Mouse (Mus musculus): ENCODE measurements around the gene Fkbp15. TPM values are rescaled to one million over a fixed set of nuclear protein-coding genes. Genes with fewer than 3 reads are reported as not detected.

Gene Fkbp15
- polyA plus RNA-seq, 1 experiment from 2014 or later: 23.7 TPM

DNA sequence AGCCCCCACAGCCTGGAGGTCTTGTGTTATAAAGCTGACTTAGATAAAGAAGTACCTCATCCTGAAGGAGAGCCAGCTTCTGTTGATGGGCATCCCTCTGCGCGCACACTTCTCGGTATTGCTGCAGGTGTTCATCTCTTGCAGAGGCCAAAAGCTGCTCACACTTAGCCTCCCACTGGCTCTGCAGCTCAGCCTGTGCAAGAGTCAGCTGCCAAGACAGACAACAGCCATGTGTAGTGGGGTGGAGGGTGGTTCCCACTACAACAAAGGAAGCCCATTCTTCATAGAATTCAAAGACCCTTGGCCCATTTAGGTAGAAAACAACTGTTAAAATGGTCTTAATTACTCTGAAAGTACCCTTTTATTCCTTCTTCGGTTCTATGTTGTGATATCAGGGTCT lies 53.5 kb downstream of the Fkbp15 start:
- Histone ChIP-seq H3K4me2 (no peak overlapping the region), H3K27ac (no peak overlapping the region), H3K27me3 (no peaks in the 10 kb centered on the region), H3K4me3 (replicated peaks) (no peak overlapping the region), H3K36me3 (replicated peaks) (peaks cover 42% of the 10 kb centered on the region), H3K9me3 (no peaks in the 10 kb centered on the region), H3K9ac (no peak overlapping the region), H3K4me1 (no peaks in the 10 kb centered on the region)
- 74% methylated on average over 4 of the region's 4 CpGs for WGBS
- no peak for ATAC-seq (ENCODE audit: low FRiP score)

DNA sequence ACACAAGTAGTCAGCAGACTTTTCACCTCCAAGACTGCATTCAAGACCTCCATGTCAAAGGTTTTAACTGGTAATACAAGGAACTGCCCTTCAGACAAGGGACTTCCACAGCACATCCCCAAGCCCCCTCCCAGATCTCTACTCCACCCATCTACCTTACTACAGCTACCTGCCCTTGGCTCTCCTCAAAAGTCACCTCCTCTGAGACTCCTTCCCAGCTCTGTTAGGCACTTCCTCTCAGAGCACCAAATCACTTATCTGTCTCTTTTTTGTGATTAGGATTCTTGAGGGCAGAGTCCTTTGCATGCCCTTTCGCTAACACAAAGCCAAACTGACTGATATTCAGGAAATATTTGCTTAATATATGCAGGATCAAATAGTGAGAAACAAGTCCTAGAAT lies 54.0 kb downstream of the Fkbp15 start:
- Histone ChIP-seq H3K9me3 (no peaks in the 10 kb centered on the region), H3K27me3 (no peaks in the 10 kb centered on the region), H3K4me3 (replicated peaks) (no peak overlapping the region), H3K9ac (no peak overlapping the region), H3K27ac (no peak overlapping the region), H3K4me2 (no peak overlapping the region), H3K4me1 (no peaks in the 10 kb centered on the region), H3K36me3 (replicated peaks) (peaks cover 47% of the 10 kb centered on the region)
- no peak for ATAC-seq (ENCODE audit: low FRiP score)
- WGBS: 90% methylated on average over 1 of the region's 1 CpGs

DNA sequence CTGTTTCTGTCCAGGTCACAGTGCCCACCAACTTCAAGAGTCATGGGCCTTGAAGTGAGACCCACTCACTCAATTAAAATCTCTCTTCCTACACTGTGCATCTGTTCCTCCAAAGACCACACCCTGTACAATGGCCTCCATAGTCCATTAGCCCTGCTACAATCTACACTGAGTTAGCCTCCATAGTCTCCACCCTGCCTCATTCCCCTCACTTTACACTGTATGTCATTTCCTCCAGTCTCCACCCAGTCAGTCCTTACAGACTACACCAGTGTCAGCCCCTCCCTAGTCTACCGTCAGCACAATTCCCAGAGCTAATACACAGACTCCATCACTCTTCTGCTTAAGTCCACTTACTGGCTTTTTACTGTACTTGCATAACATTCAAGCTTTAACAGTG lies 57.1 kb downstream of the Fkbp15 start:
- H3K36me3 ChIP-seq (replicated peaks): peaks cover 63% of the 10 kb centered on the region
- WGBS: 90% methylated on average over 1 of the region's 1 CpGs
- H3K4me2 ChIP-seq: no peak overlapping the region
- no peak overlapping the region for H3K4me3 ChIP-seq (replicated peaks)
- H3K27me3 ChIP-seq: no peaks in the 10 kb centered on the region
- ATAC-seq (ENCODE audit: low FRiP score): no peak
- H3K4me1 ChIP-seq: no peaks in the 10 kb centered on the region
- no peak overlapping the region for H3K9ac ChIP-seq
- H3K9me3 ChIP-seq: no peaks in the 10 kb centered on the region
- H3K27ac ChIP-seq: no peak overlapping the region

DNA sequence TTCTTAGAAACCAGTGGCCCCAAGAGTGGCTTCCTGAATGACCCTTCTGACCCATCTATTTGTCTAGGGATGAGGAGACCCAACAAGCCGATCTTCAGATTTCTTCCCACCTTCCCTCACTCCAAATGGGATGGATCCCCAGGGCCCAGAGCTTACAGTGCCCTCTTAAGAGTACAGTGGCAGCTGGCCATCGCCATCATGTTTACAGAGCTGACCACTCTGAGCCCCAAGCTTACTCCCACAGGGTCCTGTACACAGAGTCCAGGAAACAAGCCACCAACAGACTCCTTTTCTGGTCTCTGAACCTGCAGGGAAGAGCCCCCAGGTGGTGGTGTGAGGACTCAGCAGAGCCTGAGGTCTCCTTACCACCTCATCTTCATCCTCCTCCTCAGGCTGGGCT lies 57.6 kb downstream of the Fkbp15 start:
- Histone ChIP-seq H3K9ac (no peak overlapping the region), H3K27me3 (no peaks in the 10 kb centered on the region), H3K4me2 (no peak overlapping the region), H3K27ac (no peak overlapping the region), H3K36me3 (replicated peaks) (peaks cover 62% of the 10 kb centered on the region), H3K4me3 (replicated peaks) (no peak overlapping the region), H3K9me3 (no peaks in the 10 kb centered on the region), H3K4me1 (no peaks in the 10 kb centered on the region)
- WGBS: 77% methylated on average over 2 of the region's 2 CpGs
- no peak for ATAC-seq (ENCODE audit: low FRiP score)

DNA sequence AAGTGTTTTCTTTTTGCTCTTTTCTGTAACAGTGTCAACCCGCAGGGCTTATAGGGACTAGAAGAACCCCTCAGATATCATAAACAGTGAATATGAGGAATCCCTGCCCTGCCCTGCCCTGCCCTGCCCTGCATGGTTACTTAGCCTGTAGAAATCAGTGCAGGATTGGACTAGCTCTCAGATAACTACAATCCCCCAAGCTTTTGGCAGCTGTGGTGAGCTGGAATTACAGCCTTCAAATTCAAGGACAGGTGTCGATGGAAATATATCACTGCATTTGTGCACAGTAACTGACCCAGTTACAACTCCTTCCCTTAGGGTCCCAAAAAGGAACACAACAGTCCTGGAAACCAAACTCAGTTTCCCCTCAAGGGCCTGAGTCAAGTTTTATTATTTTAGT lies 60.3 kb downstream of the Fkbp15 start:
- no peak overlapping the region for H3K27ac ChIP-seq
- no peak overlapping the region for H3K4me3 ChIP-seq (replicated peaks)
- no peaks in the 10 kb centered on the region for H3K27me3 ChIP-seq
- 94% methylated on average over 2 of the region's 2 CpGs for WGBS
- ATAC-seq (ENCODE audit: low FRiP score): no peak
- no peak overlapping the region for H3K9ac ChIP-seq
- H3K9me3 ChIP-seq: no peaks in the 10 kb centered on the region
- H3K4me2 ChIP-seq: no peak overlapping the region
- peaks cover 66% of the 10 kb centered on the region for H3K36me3 ChIP-seq (replicated peaks)
- no peaks in the 10 kb centered on the region for H3K4me1 ChIP-seq

DNA sequence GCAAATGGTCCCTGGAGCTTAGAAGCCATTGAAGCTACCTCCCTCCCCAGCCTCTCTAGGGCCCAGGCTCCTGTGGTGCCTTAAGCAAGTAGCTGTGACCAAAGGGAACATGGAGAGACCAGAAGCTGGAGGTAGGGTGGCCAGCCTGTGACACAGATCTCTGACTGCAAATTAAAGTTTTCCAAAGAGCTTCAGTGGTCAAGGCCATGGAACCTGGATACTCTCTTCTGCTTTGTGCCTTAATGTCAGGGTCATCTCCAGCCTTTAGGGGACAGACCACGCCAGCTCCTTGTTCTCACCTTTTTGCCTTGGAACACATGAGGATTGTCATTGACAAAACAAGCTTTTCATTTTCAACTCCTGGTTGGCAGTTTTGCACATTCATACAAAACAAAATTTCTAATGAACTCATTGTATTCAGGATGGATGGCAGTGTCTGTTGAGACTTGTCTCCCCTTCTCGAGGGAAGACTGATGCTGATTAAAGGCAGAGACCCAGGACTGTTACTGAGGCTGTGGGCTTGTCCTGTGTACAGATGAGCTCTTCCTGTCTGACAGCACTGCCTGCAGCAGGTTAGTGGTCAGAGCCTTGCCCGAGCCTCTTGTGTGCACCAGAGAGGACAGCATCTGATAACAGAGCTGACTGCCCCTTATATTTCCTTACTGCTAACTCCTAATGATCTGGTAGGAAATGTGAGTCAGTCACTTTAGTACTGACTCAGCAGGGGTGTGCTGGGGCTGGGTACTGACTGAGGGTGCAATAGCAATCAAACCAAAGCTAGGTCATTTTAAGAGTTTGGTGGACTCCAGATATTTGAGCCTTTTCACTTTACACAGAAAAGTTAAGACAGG lies 62.8 kb downstream of the Fkbp15 start:
- Histone ChIP-seq H3K27ac (no peak overlapping the region), H3K4me2 (no peak overlapping the region), H3K9ac (no peak overlapping the region), H3K27me3 (no peaks in the 10 kb centered on the region), H3K4me3 (replicated peaks) (no peak overlapping the region), H3K4me1 (no peaks in the 10 kb centered on the region), H3K36me3 (replicated peaks) (peaks cover 42% of the 10 kb centered on the region), H3K9me3 (no peaks in the 10 kb centered on the region)
- ATAC-seq (ENCODE audit: low FRiP score): no peak
- WGBS: 85% methylated on average over 3 of the region's 3 CpGs

DNA sequence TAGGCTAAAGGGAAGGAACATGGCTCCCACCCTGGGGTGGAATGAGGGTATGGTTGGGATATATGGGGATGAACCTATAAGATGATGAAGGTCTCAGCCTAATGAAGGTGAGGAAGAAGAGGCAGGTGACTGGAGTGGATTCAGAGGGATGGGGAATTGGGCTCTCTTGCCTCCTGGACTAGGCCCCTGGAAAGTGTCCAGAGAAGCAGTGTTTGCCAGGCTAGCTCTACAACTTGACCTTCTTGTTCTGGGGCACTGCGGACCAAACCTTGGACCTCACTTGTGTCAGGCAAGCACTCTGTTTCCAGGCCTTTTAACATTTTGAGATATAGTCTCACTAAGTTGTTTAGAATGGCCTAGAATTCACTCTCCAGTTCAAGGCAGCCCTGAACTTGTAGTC lies 65.6 kb downstream of the Fkbp15 start:
- 93% methylated on average over 1 of the region's 1 CpGs for WGBS
- Histone ChIP-seq H3K27ac (no peak overlapping the region), H3K9ac (no peak overlapping the region), H3K4me2 (no peak overlapping the region), H3K4me3 (replicated peaks) (no peak overlapping the region), H3K36me3 (replicated peaks) (peaks cover 21% of the 10 kb centered on the region; the same call in 1 of the 2 replicates), H3K4me1 (no peaks in the 10 kb centered on the region), H3K27me3 (no peaks in the 10 kb centered on the region), H3K9me3 (no peaks in the 10 kb centered on the region)
- no peak for ATAC-seq (ENCODE audit: low FRiP score)

DNA sequence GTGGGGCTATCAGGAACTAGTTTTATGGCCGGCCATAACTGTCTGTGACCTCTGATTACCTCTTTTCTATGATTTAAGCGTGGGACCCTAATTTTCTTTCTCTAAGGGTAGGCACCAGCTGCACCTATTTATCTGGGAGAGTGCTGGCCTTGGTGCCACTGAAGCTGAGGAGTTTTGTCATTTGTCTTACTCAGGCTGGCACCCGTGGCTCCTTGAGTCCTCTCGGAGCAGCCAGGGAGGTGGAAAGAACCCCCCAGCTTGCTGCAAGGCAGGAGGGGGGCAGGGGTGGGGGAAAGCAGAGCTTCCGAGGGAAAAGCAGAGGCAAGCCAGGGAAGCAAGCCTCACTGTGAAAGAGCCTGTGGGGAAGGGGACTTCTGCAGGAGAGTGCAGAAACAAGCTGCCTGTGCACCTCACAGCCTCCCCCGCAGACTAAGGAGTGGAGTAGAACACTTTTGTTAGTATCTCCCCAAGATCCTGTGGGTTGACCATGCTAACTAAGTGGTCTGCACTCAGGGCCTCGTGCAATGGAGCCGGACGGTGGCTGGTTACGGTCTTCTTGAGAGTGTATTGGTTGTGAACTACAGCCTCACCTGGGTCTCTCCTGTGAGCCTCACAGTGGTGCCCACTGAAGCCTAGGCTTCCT lies 67.0 kb downstream of the Fkbp15 start:
- Histone ChIP-seq H3K4me3 (replicated peaks) (no peak overlapping the region), H3K4me1 (no peaks in the 10 kb centered on the region), H3K9me3 (no peaks in the 10 kb centered on the region), H3K4me2 (no peak overlapping the region), H3K36me3 (replicated peaks) (0 out of 2 replicates have a peak, but pooled peaks cover 11% of the 10 kb centered on the region), H3K27ac (no peak overlapping the region), H3K9ac (no peak overlapping the region), H3K27me3 (no peaks in the 10 kb centered on the region)
- 77% methylated on average over 10 of the region's 10 CpGs for WGBS
- ATAC-seq (ENCODE audit: low FRiP score): no peak

DNA sequence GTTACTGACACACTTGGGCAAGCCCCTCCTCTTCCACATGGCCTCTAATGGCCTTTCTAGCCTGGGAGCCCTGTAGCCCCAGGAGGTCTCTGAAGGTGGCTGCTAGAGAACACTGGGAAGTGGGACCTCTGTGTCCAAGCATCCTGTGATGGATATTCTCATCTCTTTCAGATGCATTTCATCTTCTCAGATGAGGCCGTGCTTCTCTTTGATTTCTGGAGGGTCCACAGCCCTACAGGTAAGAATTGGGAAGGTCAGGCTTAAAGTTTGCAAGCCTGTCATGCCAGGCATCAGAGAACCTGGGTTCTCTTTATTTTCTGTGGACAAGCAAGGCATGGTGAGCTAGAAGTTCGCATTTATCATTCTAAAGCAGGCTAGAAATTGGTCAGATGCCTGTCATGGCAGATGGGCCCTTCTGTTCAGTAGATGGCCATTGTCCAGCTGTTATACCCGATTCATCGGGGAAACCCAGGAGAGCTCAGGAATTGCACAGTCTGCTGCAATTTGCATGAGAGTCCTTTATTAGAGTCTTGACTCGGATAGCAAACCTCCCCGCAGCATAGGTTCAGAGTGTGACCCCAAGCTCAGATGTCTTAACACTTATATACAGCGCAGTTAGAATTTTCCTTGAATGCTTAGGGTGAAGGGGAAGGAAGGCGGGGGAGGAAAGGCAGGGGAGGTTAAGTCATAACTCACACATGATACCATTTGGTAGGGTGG lies 67.7 kb downstream of the Fkbp15 start:
- ATAC-seq (ENCODE audit: low FRiP score): no peak
- Histone ChIP-seq H3K4me3 (replicated peaks) (no peak overlapping the region), H3K27ac (no peak overlapping the region), H3K4me1 (peaks cover 5% of the 10 kb centered on the region), H3K9ac (no peak overlapping the region), H3K36me3 (replicated peaks) (0 out of 2 replicates have a peak, but pooled peaks cover 10% of the 10 kb centered on the region), H3K4me2 (no peak overlapping the region), H3K27me3 (0 out of 2 replicates have a peak, but pooled peaks cover 2% of the 10 kb centered on the region), H3K9me3 (no peaks in the 10 kb centered on the region)
- 77% methylated on average over 8 of the region's 8 CpGs for WGBS

DNA sequence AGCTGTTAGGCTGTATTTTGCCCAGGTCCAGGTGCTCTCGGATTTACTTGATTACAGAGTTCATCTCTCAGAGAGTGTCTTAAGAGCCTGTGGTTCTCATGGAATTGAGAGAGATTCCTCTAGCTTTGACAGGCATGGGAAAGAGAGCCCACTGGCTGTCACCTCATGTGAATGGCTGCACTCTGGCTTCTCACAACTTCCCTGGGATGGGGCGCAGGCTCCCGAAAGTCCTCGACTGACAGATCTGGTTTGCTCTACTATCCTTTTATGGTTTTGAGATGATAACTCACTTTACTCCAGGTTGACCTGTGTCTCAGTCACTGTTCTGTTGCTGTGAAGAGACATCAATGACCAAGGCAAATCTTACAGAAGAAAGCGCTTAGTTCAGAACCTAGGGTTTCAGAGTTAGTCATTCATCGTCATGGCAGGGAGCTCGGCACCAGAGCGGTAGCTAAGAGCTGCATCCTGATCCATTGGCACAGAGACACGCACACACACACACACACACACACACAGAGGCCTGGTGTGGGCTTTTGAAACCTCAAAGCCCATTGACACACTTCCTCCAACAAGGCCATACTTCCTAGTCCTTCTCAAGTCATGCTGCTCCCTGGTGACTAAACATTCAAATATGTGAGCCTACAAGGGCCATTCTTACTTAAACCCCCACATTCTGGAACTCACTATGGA lies 69.4 kb downstream of the Fkbp15 start:
- 90% methylated on average over 9 of the region's 9 CpGs for WGBS
- Histone ChIP-seq H3K9ac (no peak overlapping the region), H3K9me3 (no peaks in the 10 kb centered on the region), H3K4me2 (no peak overlapping the region), H3K4me3 (replicated peaks) (no peak overlapping the region), H3K27me3 (0 out of 2 replicates have a peak, but pooled peaks cover 3% of the 10 kb centered on the region), H3K4me1 (peaks cover 15% of the 10 kb centered on the region), H3K36me3 (replicated peaks) (no peaks in the 10 kb centered on the region), H3K27ac (no peak overlapping the region)
- ATAC-seq (ENCODE audit: low FRiP score): no peak

DNA sequence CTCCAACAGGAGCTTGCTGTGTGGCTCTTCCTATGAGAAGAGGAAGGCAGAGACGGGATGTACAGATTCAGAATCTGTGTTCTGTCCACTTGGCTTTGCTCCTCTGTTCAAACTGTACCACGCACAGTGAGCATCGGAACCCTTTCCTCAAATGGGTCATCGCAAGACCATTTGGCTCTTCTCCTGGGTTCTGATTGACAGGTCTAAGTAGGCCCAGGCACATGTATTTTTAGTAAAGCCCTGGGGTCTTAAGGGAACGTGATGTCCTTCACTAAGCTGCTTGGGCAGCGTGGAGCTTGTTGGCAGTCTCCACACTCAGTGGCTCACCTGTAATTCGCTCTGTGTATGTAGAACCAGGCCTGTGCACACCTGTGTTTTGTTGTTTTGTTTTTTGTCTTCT lies 71.1 kb downstream of the Fkbp15 start:
- no peak for ATAC-seq (ENCODE audit: low FRiP score)
- Histone ChIP-seq H3K36me3 (replicated peaks) (no peaks in the 10 kb centered on the region), H3K4me1 (peaks cover 15% of the 10 kb centered on the region), H3K27me3 (0 out of 2 replicates have a peak, but pooled peaks cover 3% of the 10 kb centered on the region), H3K9me3 (no peaks in the 10 kb centered on the region), H3K9ac (no peak overlapping the region), H3K4me2 (no peak overlapping the region), H3K27ac (no peak overlapping the region), H3K4me3 (replicated peaks) (no peak overlapping the region)
- 90% methylated on average over 7 of the region's 7 CpGs for WGBS

Measured in forebrain, embryonic 12.5 days (tissue).